Mouse (Mus musculus) liver, embryonic 15.5 days (tissue): ENCODE measurements around the gene Anxa6. TPM values are rescaled to one million over a fixed set of nuclear protein-coding genes. Genes with fewer than 3 reads are reported as not detected.

ENCODE experiments used
- ATAC-seq: fragments of 200-750 bp; cut with Nextera tagmentation; 2 replicates; pipeline ENCODE4 v1.8.0; 2017; ENCODE audit warnings: moderate number of reproducible peaks, mild to moderate bottlenecking, moderate library complexity; ENCODE audit not compliant: insufficient read depth
- H3K27ac ChIP-seq: fragments of 300-500 bp; sonication (generic); replicated peaks from 2 replicates; pipeline ENCODE4 v1.5.1; 2015; ENCODE audit warnings: mild to moderate bottlenecking, inconsistent platforms
- H3K27me3 ChIP-seq: fragments of 300-500 bp; sonication (generic); 2 replicates; pipeline ENCODE4 v1.6.1; 2015; ENCODE audit warnings: mild to moderate bottlenecking, inconsistent platforms
- H3K36me3 ChIP-seq: fragments of 300-500 bp; sonication (generic); replicated peaks from 2 replicates; pipeline ENCODE4 v1.6.1; 2015; ENCODE audit warnings: moderate library complexity, mild to moderate bottlenecking, inconsistent platforms
- H3K4me1 ChIP-seq: fragments of 300-500 bp; sonication (generic); replicated peaks from 2 replicates; pipeline ENCODE4 v1.6.1; 2015; ENCODE audit warnings: inconsistent platforms
- H3K4me2 ChIP-seq: fragments of 300-500 bp; sonication (generic); 2 replicates; pipeline ENCODE4 v1.6.1; 2015; ENCODE audit warnings: moderate library complexity, mild to moderate bottlenecking, inconsistent platforms
- H3K4me3 ChIP-seq: fragments of 300-500 bp; sonication (generic); replicated peaks from 2 replicates; pipeline ENCODE4 v1.5.1; 2015; ENCODE audit warnings: mild to moderate bottlenecking, inconsistent platforms
- H3K9ac ChIP-seq: fragments of 300-500 bp; sonication (generic); 2 replicates; pipeline ENCODE4 v1.6.1; 2015; ENCODE audit warnings: moderate library complexity, mild to moderate bottlenecking, inconsistent platforms
- H3K9me3 ChIP-seq: fragments of 300-500 bp; sonication (generic); replicated peaks from 2 replicates; pipeline ENCODE4 v1.6.1; 2016; ENCODE audit warnings: inconsistent platforms
- WGBS: fragments of 180-500 bp; shearing (Covaris S2); methylation state at CpG from one replicate; pipeline ENCODE4 v1.1.7; 2015; ENCODE audit warnings: mixed read lengths; ENCODE audit not compliant: insufficient replicate concordance; 5-methylcytosine and 5-hydroxymethylcytosine counted together
- polyA plus RNA-seq: library from polyadenylated mRNA; unstranded; fragments of >200 nt; fragmentation: Nextera tagmentation; extraction: Ambion mirVana; gene quantifications from 2 replicates; pipeline ENCODE4 v1.2.1, GENCODE M21; 2015

Anxa6 gene
- polyA plus RNA-seq, 1 experiment from 2014 or later: 54.2 TPM

- 32% methylated on average over 1 of the region's 1 CpGs for WGBS
- no peaks in the 10 kb centered on the region for H3K36me3 ChIP-seq
- no peak overlapping the region for H3K4me3 ChIP-seq
- no peak overlapping the region for H3K4me2 ChIP-seq
- peaks cover 21% of the 10 kb centered on the region for H3K4me1 ChIP-seq
- H3K9ac ChIP-seq: no peak overlapping the region
- no peak for ATAC-seq
- H3K9me3 ChIP-seq: no peaks in the 10 kb centered on the region
- no peak overlapping the region for H3K27ac ChIP-seq
- no peaks in the 10 kb centered on the region for H3K27me3 ChIP-seq
Observed at GRCm38 (mm10) chr11:54949717-54950116, 83.5 kb downstream of the Anxa6 start.

GRCm38 (mm10) chr11:54944702-54945101 lies 88.5 kb downstream of the Anxa6 start:
- Histone ChIP-seq H3K36me3 (no peaks in the 10 kb centered on the region), H3K27ac (no peak overlapping the region), H3K4me2 (no peak overlapping the region), H3K4me1 (no peaks in the 10 kb centered on the region), H3K9me3 (no peaks in the 10 kb centered on the region), H3K27me3 (no peaks in the 10 kb centered on the region), H3K9ac (no peak overlapping the region), H3K4me3 (no peak overlapping the region)
- ATAC-seq: no peak
- WGBS: 65% methylated on average over 3 of the region's 3 CpGs

GRCm38 (mm10) chr11:54940056-54940455 lies 93.2 kb downstream of the Anxa6 start:
- no peak overlapping the region for H3K4me3 ChIP-seq
- H3K4me2 ChIP-seq: no peak overlapping the region
- no peak for ATAC-seq
- no peaks in the 10 kb centered on the region for H3K27me3 ChIP-seq
- H3K9ac ChIP-seq: no peak overlapping the region
- H3K36me3 ChIP-seq: 0 out of 2 replicates have a peak, but pooled peaks cover 3% of the 10 kb centered on the region
- H3K9me3 ChIP-seq: no peaks in the 10 kb centered on the region
- no peak overlapping the region for H3K27ac ChIP-seq
- H3K4me1 ChIP-seq: peaks cover 4% of the 10 kb centered on the region
- WGBS: 73% methylated on average over 7 of the region's 7 CpGs

- H3K9me3 ChIP-seq: no peaks in the 10 kb centered on the region
- WGBS: 79% methylated on average over 8 of the region's 8 CpGs
- 0 out of 2 replicates have a peak, but pooled peaks cover 3% of the 10 kb centered on the region for H3K36me3 ChIP-seq
- no peak overlapping the region for H3K27ac ChIP-seq
- no peak overlapping the region for H3K4me2 ChIP-seq
- ATAC-seq: no peak
- H3K9ac ChIP-seq: no peak overlapping the region
- H3K4me1 ChIP-seq: peaks cover 4% of the 10 kb centered on the region
- H3K27me3 ChIP-seq: no peaks in the 10 kb centered on the region
- no peak overlapping the region for H3K4me3 ChIP-seq
Observed at GRCm38 (mm10) chr11:54939501-54939900, 93.7 kb downstream of the Anxa6 start.

GRCm38 (mm10) chr11:54936771-54937140 lies 96.5 kb downstream of the Anxa6 start:
- H3K4me1 ChIP-seq: peaks cover 8% of the 10 kb centered on the region
- no peak overlapping the region for H3K4me3 ChIP-seq
- no peak overlapping the region for H3K4me2 ChIP-seq
- H3K27ac ChIP-seq: 0 out of 2 replicates have a peak overlapping the region, but pooled peaks have one; percentile 29
- no peaks in the 10 kb centered on the region for H3K27me3 ChIP-seq
- H3K36me3 ChIP-seq: peaks cover 11% of the 10 kb centered on the region; the same call in 1 of the 2 replicates
- no peak overlapping the region for H3K9ac ChIP-seq
- WGBS: 80% methylated on average over 3 of the region's 3 CpGs
- no peak for ATAC-seq
- H3K9me3 ChIP-seq: no peaks in the 10 kb centered on the region

GRCm38 (mm10) chr11:54936035-54936770 lies 97.0 kb downstream of the Anxa6 start:
- Histone ChIP-seq H3K36me3 (peaks cover 15% of the 10 kb centered on the region; the same call in 1 of the 2 replicates), H3K9ac (no peak overlapping the region), H3K9me3 (no peaks in the 10 kb centered on the region), H3K27me3 (no peaks in the 10 kb centered on the region), H3K4me1 (peaks cover 8% of the 10 kb centered on the region), H3K27ac (no peak overlapping the region), H3K4me2 (no peak overlapping the region), H3K4me3 (no peak overlapping the region)
- ATAC-seq: peak; percentile 48
- 43% methylated on average over 12 of the region's 12 CpGs for WGBS

- no peak overlapping the region for H3K4me3 ChIP-seq
- no peak overlapping the region for H3K27ac ChIP-seq
- H3K4me1 ChIP-seq: peaks cover 8% of the 10 kb centered on the region
- no peaks in the 10 kb centered on the region for H3K9me3 ChIP-seq
- H3K36me3 ChIP-seq: peaks cover 18% of the 10 kb centered on the region; the same call in 1 of the 2 replicates
- WGBS: 73% methylated on average over 7 of the region's 7 CpGs
- ATAC-seq: no peak
- H3K27me3 ChIP-seq: no peaks in the 10 kb centered on the region
- no peak overlapping the region for H3K9ac ChIP-seq
- no peak overlapping the region for H3K4me2 ChIP-seq
Observed at GRCm38 (mm10) chr11:54934198-54934597, 99.0 kb downstream of the Anxa6 start.

- ATAC-seq: no peak
- Histone ChIP-seq H3K4me3 (no peak overlapping the region), H3K4me2 (no peak overlapping the region), H3K27ac (no peak overlapping the region), H3K27me3 (no peaks in the 10 kb centered on the region), H3K4me1 (peaks cover 8% of the 10 kb centered on the region), H3K9ac (no peak overlapping the region), H3K36me3 (peaks cover 24% of the 10 kb centered on the region), H3K9me3 (no peaks in the 10 kb centered on the region)
- 83% methylated on average over 6 of the region's 6 CpGs for WGBS
Observed at GRCm38 (mm10) chr11:54932540-54932939, 100.7 kb downstream of the Anxa6 start.

- Histone ChIP-seq H3K4me3 (no peak overlapping the region), H3K36me3 (peaks cover 24% of the 10 kb centered on the region), H3K9me3 (no peaks in the 10 kb centered on the region), H3K27ac (no peak overlapping the region), H3K9ac (no peak overlapping the region), H3K4me2 (no peak overlapping the region), H3K4me1 (peaks cover 4% of the 10 kb centered on the region), H3K27me3 (no peaks in the 10 kb centered on the region)
- 50% methylated on average over 5 of the region's 5 CpGs for WGBS
- ATAC-seq: no peak
Observed at GRCm38 (mm10) chr11:54931405-54932093, 101.7 kb downstream of the Anxa6 start.

GRCm38 (mm10) chr11:54930318-54930979 lies 102.8 kb downstream of the Anxa6 start:
- Histone ChIP-seq H3K9me3 (no peaks in the 10 kb centered on the region), H3K4me2 (no peak overlapping the region), H3K9ac (no peak overlapping the region), H3K4me1 (0 out of 2 replicates have a peak, but pooled peaks cover 4% of the 10 kb centered on the region), H3K27me3 (no peaks in the 10 kb centered on the region), H3K36me3 (peaks cover 28% of the 10 kb centered on the region), H3K4me3 (no peak overlapping the region), H3K27ac (no peak overlapping the region)
- 66% methylated on average over 7 of the region's 7 CpGs for WGBS
- ATAC-seq: no peak

- 76% methylated on average over 8 of the region's 8 CpGs for WGBS
- ATAC-seq: no peak
- Histone ChIP-seq H3K9me3 (no peaks in the 10 kb centered on the region), H3K27me3 (no peaks in the 10 kb centered on the region), H3K9ac (no peak overlapping the region), H3K27ac (no peak overlapping the region), H3K4me3 (no peak overlapping the region), H3K4me2 (no peak overlapping the region), H3K36me3 (peaks cover 28% of the 10 kb centered on the region), H3K4me1 (0 out of 2 replicates have a peak, but pooled peaks cover 4% of the 10 kb centered on the region)
Observed at GRCm38 (mm10) chr11:54929744-54930143, 103.5 kb downstream of the Anxa6 start.
